Mouse (Mus musculus): ENCODE data around the gene Slc36a3. TPM values are rescaled to one million over a fixed set of nuclear protein-coding genes. Genes with fewer than 3 reads are reported as not detected.
A peak's percentile ranks its signal among the peaks of the same experiment; 100 is the strongest.

Gene Slc36a3
- polyA plus RNA-seq, 1 experiment from 2014 or later = not detected

- Histone ChIP-seq H3K9me3 (no peaks in the 10 kb centered on the region), H3K4me2 (no peak overlapping the region), H3K4me1 (peaks cover 15% of the 10 kb centered on the region), H3K4me3 (no peak overlapping the region), H3K9ac (no peak overlapping the region), H3K36me3 (no peaks in the 10 kb centered on the region), H3K27me3 (0 out of 2 replicates have a peak, but pooled peaks cover 6% of the 10 kb centered on the region), H3K27ac (no peak overlapping the region)
- no peak for ATAC-seq (ENCODE audit: insufficient number of reproducible peaks, low FRiP score, low TSS enrichment, low read depth)
- WGBS = 90% methylated on average over 9 of the region's 9 CpGs
Observed at GRCm38 (mm10) chr11:55081206-55081605, 70.3 kb downstream of the Slc36a3 start.

- Histone ChIP-seq H3K4me3 (no peak overlapping the region), H3K36me3 (no peaks in the 10 kb centered on the region), H3K9ac (no peak overlapping the region), H3K27me3 (0 out of 2 replicates have a peak, but pooled peaks cover 6% of the 10 kb centered on the region), H3K27ac (no peak overlapping the region), H3K4me1 (peaks cover 22% of the 10 kb centered on the region), H3K9me3 (no peaks in the 10 kb centered on the region), H3K4me2 (no peak overlapping the region)
- no peak for ATAC-seq (ENCODE audit: insufficient number of reproducible peaks, low FRiP score, low TSS enrichment, low read depth)
- WGBS = 90% methylated on average over 4 of the region's 4 CpGs
Observed at GRCm38 (mm10) chr11:55079180-55079579, 72.3 kb downstream of the Slc36a3 start.

- H3K27ac ChIP-seq = no peak overlapping the region
- H3K27me3 ChIP-seq = 0 out of 2 replicates have a peak, but pooled peaks cover 6% of the 10 kb centered on the region
- peak overlapping the region; percentile 93; the same call in 1 of the 2 replicates for H3K4me2 ChIP-seq
- ATAC-seq (ENCODE audit: insufficient number of reproducible peaks, low FRiP score, low TSS enrichment, low read depth) = no peak
- H3K36me3 ChIP-seq = no peaks in the 10 kb centered on the region
- no peak overlapping the region for H3K9ac ChIP-seq
- H3K4me1 ChIP-seq = peaks cover 22% of the 10 kb centered on the region
- no peaks in the 10 kb centered on the region for H3K9me3 ChIP-seq
- no peak overlapping the region for H3K4me3 ChIP-seq
- 51% methylated on average over 3 of the region's 3 CpGs for WGBS
Observed at GRCm38 (mm10) chr11:55078502-55078901, 73.0 kb downstream of the Slc36a3 start.

GRCm38 (mm10) chr11:55077331-55078231 is 73.9 kb downstream of the Slc36a3 start, which contains the start of gene Ccdc69:
Gene Ccdc69 (minus strand): TSS chr11:55078131.
- H3K36me3 ChIP-seq = no peaks in the 10 kb centered on the region
- H3K9me3 ChIP-seq = no peaks in the 10 kb centered on the region
- peak within 1 kb of the TSS; percentile 42 for H3K9ac ChIP-seq
- H3K4me2 ChIP-seq = peak within 1 kb of the TSS; percentile 93
- H3K4me3 ChIP-seq = peak within 1 kb of the TSS; percentile 48
- 0 out of 2 replicates have a peak, but pooled peaks cover 6% of the 10 kb centered on the region for H3K27me3 ChIP-seq
- 1% methylated on average over 50 of the region's 50 CpGs for WGBS
- H3K4me1 ChIP-seq = peaks cover 22% of the 10 kb centered on the region
- no peak within 1 kb of the TSS for H3K27ac ChIP-seq
- ATAC-seq (ENCODE audit: insufficient number of reproducible peaks, low FRiP score, low TSS enrichment, low read depth) = peak; percentile 59; the same call in 1 of the 2 replicates

GRCm38 (mm10) chr11:55076234-55076633 is 75.3 kb downstream of the Slc36a3 start:
- H3K9me3 ChIP-seq = no peaks in the 10 kb centered on the region
- H3K4me1 ChIP-seq = peaks cover 22% of the 10 kb centered on the region
- H3K27me3 ChIP-seq = 0 out of 2 replicates have a peak, but pooled peaks cover 6% of the 10 kb centered on the region
- H3K4me2 ChIP-seq = no peak overlapping the region
- H3K36me3 ChIP-seq = no peaks in the 10 kb centered on the region
- no peak overlapping the region for H3K4me3 ChIP-seq
- H3K9ac ChIP-seq = no peak overlapping the region
- no peak for ATAC-seq (ENCODE audit: insufficient number of reproducible peaks, low FRiP score, low TSS enrichment, low read depth)
- no peak overlapping the region for H3K27ac ChIP-seq
- WGBS = 88% methylated on average over 5 of the region's 5 CpGs

- 0 out of 2 replicates have a peak, but pooled peaks cover 6% of the 10 kb centered on the region for H3K27me3 ChIP-seq
- H3K36me3 ChIP-seq = no peaks in the 10 kb centered on the region
- 32% methylated on average over 2 of the region's 2 CpGs for WGBS
- no peaks in the 10 kb centered on the region for H3K9me3 ChIP-seq
- no peak overlapping the region for H3K4me3 ChIP-seq
- H3K9ac ChIP-seq = no peak overlapping the region
- H3K4me1 ChIP-seq = peaks cover 22% of the 10 kb centered on the region
- H3K27ac ChIP-seq = no peak overlapping the region
- ATAC-seq (ENCODE audit: insufficient number of reproducible peaks, low FRiP score, low TSS enrichment, low read depth) = no peak
- no peak overlapping the region for H3K4me2 ChIP-seq
Observed at GRCm38 (mm10) chr11:55075602-55076001, 75.9 kb downstream of the Slc36a3 start.

Other genes with a start within 250 kb of the Slc36a3 start
- gene Gpx3, start 249.3 kb downstream of the Slc36a3 start, polyA plus RNA-seq (2015; fragmentation: Nextera tagmentation; extraction: Ambion mirVana) = 379 and 418 TPM in 2 replicates
- 24.2 and 25.0 TPM in 2 replicates for gene Tnip1, start 188.8 kb downstream of the Slc36a3 start, polyA plus RNA-seq (2015; fragmentation: Nextera tagmentation; extraction: Ambion mirVana)
- gene Anxa6, start 118.3 kb downstream of the Slc36a3 start, polyA plus RNA-seq (2015; fragmentation: Nextera tagmentation; extraction: Ambion mirVana) = 380 and 403 TPM in 2 replicates
- gene Ccdc69, start 73.6 kb downstream of the Slc36a3 start, polyA plus RNA-seq (2015; fragmentation: Nextera tagmentation; extraction: Ambion mirVana) = 1.7 and 3.8 TPM in 2 replicates
- 38.9 and 43.1 TPM in 2 replicates for gene Gm2a, start 53.6 kb downstream of the Slc36a3 start, polyA plus RNA-seq (2015; fragmentation: Nextera tagmentation; extraction: Ambion mirVana)
- gene Slc36a2, start 33.4 kb upstream of the Slc36a3 start, polyA plus RNA-seq (2015; fragmentation: Nextera tagmentation; extraction: Ambion mirVana) = 2.1 and 3.6 TPM in 2 replicates
- gene Slc36a1, start 52.6 kb upstream of the Slc36a3 start, polyA plus RNA-seq (2015; fragmentation: Nextera tagmentation; extraction: Ambion mirVana) = 1.9 and 2.1 TPM in 2 replicates
- 0.99 and 1.1 TPM in 2 replicates for gene Fat2, start 184.9 kb upstream of the Slc36a3 start, polyA plus RNA-seq (2015; fragmentation: Nextera tagmentation; extraction: Ambion mirVana)

Measured in limb, embryonic 15.5 days (tissue).